Mouse (Mus musculus) brain, embryonic 18.5 days (tissue): ENCODE results near the gene Mat1a.

Source experiments
- DNase-seq: peaks from one replicate; pipeline ENCODE4 v3.0.0-alpha.2; 2012; ENCODE audit warnings: low read depth, low spot score

The Mat1a gene

GRCm38 (mm10) chr14:41140686-41141085, 35.9 kb downstream of the Mat1a start:
- DNase-seq, result no peak

GRCm38 (mm10) chr14:41146035-41146434, 41.2 kb downstream of the Mat1a start:
- DNase-seq, result no peak

- no peak for DNase-seq
These were observed 42.1 kb downstream of the Mat1a start for GRCm38 (mm10) chr14:41146922-41147321.

- no peak for DNase-seq
These were observed 42.5 kb downstream of the Mat1a start for GRCm38 (mm10) chr14:41147356-41147755.

GRCm38 (mm10) chr14:41151220-41151898, 46.5 kb downstream of the Mat1a start, which contains the start of gene Mbl1:
Mbl1 (plus strand) TSS chr14:41151458.
- no peak for DNase-seq

- DNase-seq, result no peak
These were observed 55.2 kb downstream of the Mat1a start for GRCm38 (mm10) chr14:41160076-41160475.

GRCm38 (mm10) chr14:41160743-41161142, 55.9 kb downstream of the Mat1a start:
- no peak for DNase-seq

- DNase-seq, result no peak
These were observed 57.8 kb downstream of the Mat1a start for GRCm38 (mm10) chr14:41162663-41163062.

GRCm38 (mm10) chr14:41167278-41167677, 62.4 kb downstream of the Mat1a start:
- DNase-seq, result no peak

- DNase-seq, result no peak
These were observed 63.7 kb downstream of the Mat1a start for GRCm38 (mm10) chr14:41168567-41168966.

GRCm38 (mm10) chr14:41170514-41170913, 65.7 kb downstream of the Mat1a start:
- no peak for DNase-seq
